Mouse (Mus musculus) kidney, adult 2 months (tissue): ENCODE data around the gene Draxin.

Experiments used
- CTCF ChIP-seq: fragments of 200-500 bp; conservative IDR thresholded peaks from 2 replicates; pipeline ENCODE4 v1.5.1; 2011; ENCODE audit warnings: low read depth, mild to moderate bottlenecking, control low read depth, low read length, moderate library complexity, mixed read lengths; ENCODE audit not compliant: insufficient read depth, insufficient read length
- POLR2A ChIP-seq: fragments of 200-500 bp; IDR thresholded peaks from one replicate; pipeline ENCODE4 v1.6.1; 2011; ENCODE audit warnings: low read depth, low read length, control low read depth

GRCm38 (mm10) chr4:148130561-148131413, at the start of gene Draxin:
- TF ChIP-seq CTCF (no peak), POLR2A (no peak)
